Mouse (Mus musculus): ENCODE results near the gene Eno3.

GRCm38 (mm10) chr11:70674501-70674900 lies 17.5 kb downstream of the Eno3 start:
- TF ChIP-seq GATA1 (IDR thresholded peaks at IDR 0.05; ENCODE audit: borderline replicate concordance, low read length) (no peak), CTCF (IDR thresholded peaks at IDR 0.05; ENCODE audit: low read depth, low read length) (no peak), POLR2AphosphoS5 (IDR thresholded peaks at IDR 0.05; ENCODE audit: insufficient replicate concordance, low read depth, low read length) (no peak)

All from G1E (cell line).